Mouse (Mus musculus): ENCODE results near the gene Ap1s2.

- TF ChIP-seq GATA1 (IDR thresholded peaks at IDR 0.05; ENCODE audit: borderline replicate concordance, low read length), result no peak
- no peak for TF ChIP-seq FLI1 (IDR thresholded peaks at IDR 0.05; ENCODE audit: low read length)
These were observed 564 bp downstream of the Ap1s2 start for GRCm38 (mm10) chrX:163909381-163909780.
